Mouse (Mus musculus) stomach, postnatal 0 days (tissue): Measurements from ENCODE around the gene Ankrd60.

Experiments used
- CTCF ChIP-seq: IDR thresholded peaks from 2 replicates; pipeline ENCODE4 v1.5.1; 2016; ENCODE audit warnings: antibody characterized with exemption, low read depth, mild to moderate bottlenecking, moderate library complexity
- EP300 ChIP-seq: optimal IDR thresholded peaks from 2 replicates; pipeline ENCODE3; 2016; ENCODE audit warnings: antibody characterized with exemption

DNA sequence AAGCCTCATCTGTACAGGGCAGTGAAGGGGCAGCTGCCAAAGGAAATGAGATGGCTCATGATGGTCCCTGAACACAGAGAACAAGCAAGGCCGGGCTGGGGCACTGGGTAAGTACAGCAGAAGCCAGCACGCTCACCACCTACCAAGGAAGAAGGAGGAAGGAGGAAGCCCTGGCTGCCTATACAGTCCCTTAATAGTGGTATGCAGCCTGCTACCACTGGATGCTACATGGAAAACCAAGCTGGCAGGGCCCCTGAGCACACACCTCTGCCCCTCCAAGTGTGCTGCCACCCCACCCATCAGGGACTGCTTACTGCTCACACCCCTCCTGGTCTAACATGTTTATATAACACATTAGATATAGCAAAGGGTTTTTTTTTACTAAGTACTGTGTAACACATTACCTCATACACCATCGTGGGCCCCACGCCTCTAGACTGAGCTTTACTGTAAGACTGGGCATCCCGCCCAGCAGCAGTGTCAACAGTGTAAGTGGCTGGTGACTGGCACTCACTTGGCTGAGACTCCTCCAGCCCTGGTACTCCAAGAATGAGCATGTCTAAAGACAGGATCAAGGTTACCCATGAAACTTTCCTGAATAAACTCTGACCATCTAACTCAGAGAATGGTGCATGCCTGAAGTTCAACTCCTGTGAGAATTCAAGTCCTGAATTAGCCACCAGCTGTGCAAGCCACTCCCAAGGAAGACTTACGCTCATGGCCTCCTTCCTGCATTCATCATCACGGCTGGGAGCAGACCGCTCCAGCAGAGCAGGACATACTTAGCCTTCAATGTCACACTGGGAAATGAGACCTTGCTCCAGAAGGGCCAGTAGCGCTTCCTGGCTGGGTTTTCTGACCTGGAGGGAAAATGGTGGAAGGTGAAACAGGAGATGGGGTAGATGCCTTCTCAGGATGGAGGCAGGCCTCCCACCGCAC, 30.1 kb upstream of the Ankrd60 start:
- TF ChIP-seq CTCF (no peak), EP300 (no peak)
